Mouse (Mus musculus) lung, postnatal 10 days (tissue): ENCODE results near the gene Fam178b.

Source experiments
- DNase-seq: peaks from one replicate; pipeline ENCODE4 v3.0.0; 2021

The Fam178b gene

DNA sequence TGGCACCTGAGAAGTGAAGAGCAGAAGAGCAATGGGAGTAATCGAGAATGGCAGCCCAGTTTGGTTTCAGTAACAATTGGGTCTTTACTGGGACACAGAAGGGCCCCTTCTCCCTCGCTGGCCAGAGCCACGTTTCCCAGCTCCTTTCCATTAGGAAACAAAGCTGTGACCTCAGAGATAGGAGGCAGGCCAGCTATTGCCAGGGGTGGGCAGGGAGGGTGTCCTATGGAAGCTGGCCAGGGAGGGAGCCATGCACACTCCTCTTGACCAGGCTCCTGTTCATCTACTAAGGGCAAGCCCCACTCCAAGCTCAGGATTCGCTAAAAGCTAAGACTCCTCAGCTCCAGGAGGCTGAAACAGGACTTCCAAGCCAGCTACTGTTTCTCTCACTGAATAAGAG, 123.7 kb downstream of the Fam178b start:
- no peak for DNase-seq

DNA sequence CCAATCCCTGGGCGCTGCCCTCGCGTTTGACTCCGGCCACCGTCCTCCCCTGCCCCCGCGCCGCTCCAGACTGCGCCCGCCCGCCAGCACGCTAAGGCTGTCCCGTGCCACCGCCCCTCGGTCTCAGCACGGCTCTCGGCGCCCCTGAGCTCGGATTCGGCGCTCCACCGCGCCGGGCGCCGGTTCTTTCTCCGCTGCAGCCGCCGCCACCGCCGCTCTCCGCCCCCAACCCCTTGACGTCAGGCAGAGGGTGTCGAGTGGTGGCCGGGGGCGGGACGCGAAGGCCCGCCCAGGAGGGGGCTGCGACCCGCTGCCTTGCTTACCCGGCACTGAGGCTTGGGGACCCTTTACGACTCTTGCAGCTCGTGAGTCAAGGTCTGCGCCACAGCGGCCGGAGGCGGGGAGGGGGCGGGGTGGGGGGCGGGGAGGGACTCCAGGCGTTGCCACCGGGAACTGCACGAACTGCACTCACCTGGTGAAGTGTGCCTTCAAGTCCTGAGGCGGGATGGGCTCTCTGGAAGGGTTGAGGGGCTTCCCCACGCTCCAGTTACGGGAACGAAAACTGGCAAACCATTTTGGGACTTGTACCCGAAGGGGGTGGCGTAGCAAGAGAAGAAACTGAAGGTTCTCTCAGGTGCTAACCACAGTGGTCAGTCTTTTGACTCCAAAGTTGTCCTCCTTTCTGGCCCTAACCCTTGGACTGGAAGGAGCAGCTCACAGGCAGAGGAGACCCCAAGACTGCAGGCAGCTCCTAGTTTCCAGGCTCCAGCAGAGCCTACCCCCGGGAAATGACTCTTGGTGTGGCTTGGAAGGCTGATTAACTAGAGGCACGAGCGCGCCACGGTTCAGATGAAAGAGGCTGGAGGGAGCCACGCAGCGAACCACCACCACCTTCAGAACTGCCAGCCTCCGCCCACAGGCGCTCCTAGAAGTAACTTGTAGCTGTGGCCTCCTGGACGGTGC, 124.7 kb downstream of the Fam178b start, which contains the start of gene Sema4c:
Gene Sema4c, minus strand, starts transcription at position 319 of the 963 bp plus-strand sequence.
- DNase-seq = peak; percentile 87

DNA sequence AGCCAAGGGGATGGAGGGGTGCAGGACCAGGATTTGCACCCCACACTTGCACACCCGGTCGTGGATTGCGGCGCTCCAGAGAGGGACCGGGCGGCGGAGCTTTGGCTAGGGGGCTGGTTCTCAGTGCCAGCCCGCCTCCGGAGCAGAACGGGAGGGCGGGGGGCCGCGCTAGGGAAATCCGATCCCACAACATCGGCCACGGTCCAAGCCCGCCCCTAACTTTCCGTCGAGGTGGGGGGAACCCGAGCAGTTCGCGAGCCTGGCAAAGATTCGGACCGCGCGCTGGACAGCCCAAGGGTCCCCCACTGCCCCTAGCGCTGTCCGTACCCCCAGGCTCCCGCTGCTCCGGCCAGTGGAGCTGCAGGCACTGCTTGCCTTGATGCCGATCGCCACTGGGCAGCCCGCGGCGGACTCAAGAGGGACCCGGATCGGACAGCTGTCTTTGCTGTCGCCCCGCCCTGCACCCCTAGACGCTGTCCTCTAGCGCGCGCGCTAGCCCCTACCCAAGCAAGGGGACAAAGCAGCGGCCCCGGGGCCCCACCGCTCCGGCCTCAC, 125.4 kb downstream of the Fam178b start:
- peak; percentile 96 for DNase-seq

DNA sequence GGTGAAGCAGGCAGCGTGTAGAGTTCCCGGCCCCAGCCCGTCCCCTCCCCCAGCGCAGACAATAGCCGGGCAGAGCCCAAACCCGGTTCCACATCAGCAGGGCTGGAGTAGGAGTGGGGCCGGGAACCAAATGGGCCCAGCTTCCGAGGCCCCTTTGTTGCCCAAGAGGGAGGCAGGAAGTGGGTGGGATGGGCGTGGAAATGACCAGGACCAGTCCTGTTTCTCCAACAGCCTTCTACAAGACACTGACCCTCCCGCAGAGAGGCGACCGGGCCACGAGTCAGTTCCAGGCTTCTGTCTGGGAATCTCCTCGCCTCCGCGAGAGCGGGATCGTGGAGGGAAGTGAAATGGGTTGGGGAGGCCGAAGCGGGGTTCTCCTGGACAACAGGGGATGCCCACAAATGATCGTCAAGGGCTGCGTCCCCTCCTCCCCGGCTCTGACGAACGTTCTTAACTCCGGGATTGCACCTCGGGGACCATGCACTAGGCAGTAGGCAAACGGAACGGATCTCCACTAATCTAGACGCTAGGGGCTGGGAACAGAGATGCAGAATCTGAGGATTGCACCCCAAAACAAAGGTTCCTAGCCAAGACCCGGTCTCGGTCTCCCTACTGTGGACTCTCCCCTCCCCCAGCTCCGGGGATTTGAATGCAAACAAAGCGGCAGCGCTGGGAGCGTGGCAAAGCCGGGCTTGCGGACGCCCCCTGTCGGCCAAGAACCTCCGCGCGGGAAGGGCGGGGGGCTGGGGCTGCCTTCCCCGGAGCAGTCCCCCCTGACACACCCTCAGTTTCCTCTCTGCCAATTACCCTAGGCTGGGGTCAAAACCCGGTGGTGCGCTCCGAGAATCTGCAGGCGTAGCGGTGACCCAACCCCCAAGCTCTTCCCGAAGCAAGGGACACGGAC, 126.2 kb downstream of the Fam178b start:
- DNase-seq = peak; percentile 97

DNA sequence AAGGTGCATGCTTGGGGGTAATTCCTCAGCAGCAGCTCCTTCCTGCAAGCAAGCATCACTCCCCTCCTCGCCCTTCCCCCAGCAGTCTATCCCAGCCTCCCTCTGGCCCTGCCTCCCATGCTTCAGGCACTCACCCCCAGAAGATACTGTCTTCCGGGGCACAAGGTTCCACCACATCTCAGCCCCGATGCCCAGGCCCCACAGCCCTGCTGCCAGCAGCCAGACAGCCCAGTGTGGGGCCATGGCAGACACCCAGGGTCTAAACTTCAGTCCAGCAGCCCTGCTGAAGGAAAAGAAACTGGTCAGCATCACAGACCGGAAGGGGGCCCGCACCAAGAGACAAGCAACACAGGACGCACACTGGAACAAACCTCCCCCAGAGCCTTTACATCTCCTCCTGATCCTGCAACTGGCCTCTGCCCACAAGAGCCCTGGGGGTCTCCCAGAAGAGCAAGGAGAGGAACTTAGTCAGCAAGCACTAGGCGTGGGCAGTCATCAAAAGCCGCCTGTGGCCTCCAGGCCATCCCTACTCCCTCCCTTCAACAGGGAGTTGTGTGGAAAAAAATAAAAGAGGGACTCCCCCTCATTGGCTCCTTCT, 127.1 kb downstream of the Fam178b start:
- peak; percentile 60 for DNase-seq

- DNase-seq = peak; percentile 38
Measured at GRCm38 (mm10) chr1:36554633-36555399, 128.2 kb downstream of the Fam178b start.

GRCm38 (mm10) chr1:36552506-36552905, 130.5 kb downstream of the Fam178b start:
- no peak for DNase-seq

DNA sequence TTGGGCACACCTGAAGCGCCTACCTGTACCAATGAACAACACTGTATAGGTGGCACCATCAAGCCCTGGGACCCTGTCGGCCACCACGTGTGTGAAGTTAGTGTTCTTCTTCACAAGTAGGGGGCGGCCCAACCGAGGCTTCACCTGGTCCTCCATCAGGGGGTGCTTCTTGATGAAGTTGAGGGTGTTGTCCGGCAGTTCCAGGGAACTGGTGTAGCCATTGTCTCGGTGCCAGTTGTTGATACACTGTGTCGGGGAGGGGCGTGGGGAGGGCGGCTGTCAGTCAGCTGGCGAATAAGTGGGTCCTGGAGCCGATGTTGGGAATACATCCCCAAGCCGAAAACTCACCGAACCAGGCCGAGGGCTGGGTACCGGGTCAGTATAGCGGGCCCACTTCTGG, 131.1 kb downstream of the Fam178b start:
- no peak for DNase-seq

GRCm38 (mm10) chr1:36550075-36550863, 132.7 kb downstream of the Fam178b start:
- no peak for DNase-seq

GRCm38 (mm10) chr1:36549491-36549890, 133.5 kb downstream of the Fam178b start:
- DNase-seq = no peak

- DNase-seq = no peak
Measured at GRCm38 (mm10) chr1:36548771-36549170, 134.2 kb downstream of the Fam178b start.

GRCm38 (mm10) chr1:36547981-36548598, 134.9 kb downstream of the Fam178b start:
- peak; percentile 83 for DNase-seq

DNA sequence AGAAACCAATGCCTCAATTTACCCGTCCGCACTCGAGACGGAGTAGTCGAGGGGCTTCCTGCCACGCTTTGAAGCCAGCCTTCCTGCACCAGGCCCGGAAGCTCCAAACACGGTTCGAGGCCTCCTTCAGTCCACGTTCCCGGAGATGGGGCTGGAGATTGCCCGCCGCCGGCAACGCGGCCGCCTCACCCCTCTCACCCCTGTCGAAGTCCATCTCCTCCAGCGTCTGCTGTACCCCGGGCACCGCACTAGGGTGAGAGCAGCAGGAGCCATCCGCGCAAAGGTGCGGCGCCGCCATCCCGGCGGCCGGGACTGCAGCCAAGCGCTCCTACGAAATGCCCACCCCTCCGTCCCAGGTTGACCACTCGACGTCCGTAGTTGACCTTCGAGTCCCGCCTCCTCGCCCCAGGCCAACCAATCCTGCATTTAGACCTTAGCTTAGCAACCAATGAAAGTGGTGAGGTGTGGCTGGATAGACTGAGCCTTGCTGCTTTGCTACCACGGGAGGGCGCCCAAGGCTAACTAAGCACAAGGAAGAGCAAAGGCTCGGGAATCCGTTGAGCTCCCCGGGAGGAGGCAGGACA, 136.0 kb downstream of the Fam178b start, which contains the start of gene Ankrd39:
Gene Ankrd39, minus strand, starts transcription at position 558 of the 584 bp plus-strand sequence.
- peak; percentile 99 for DNase-seq

GRCm38 (mm10) chr1:36545845-36546600, 137.0 kb downstream of the Fam178b start:
- DNase-seq = peak; percentile 54

- DNase-seq = no peak
Measured at GRCm38 (mm10) chr1:36545382-36545781, 137.6 kb downstream of the Fam178b start.

DNA sequence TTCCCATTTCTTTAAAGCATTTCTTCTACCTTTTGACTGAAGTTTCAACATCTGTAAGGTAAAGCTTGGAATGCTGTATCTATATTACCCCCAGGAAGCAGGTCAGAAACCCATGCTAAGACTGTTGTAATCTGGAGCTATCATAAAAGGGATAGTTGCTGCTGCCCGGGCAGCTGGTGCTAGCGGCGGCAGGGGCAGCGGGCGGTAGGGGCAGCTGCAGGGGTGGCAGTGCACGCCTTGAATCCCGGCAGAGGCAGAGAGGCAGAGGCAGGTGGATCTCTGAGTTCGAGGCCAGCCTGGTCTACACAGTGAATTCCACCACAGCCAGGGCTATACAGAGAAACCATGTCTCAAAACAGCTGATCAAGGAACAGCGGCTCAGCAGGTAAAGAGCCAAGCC, 140.1 kb downstream of the Fam178b start:
- DNase-seq = no peak

DNA sequence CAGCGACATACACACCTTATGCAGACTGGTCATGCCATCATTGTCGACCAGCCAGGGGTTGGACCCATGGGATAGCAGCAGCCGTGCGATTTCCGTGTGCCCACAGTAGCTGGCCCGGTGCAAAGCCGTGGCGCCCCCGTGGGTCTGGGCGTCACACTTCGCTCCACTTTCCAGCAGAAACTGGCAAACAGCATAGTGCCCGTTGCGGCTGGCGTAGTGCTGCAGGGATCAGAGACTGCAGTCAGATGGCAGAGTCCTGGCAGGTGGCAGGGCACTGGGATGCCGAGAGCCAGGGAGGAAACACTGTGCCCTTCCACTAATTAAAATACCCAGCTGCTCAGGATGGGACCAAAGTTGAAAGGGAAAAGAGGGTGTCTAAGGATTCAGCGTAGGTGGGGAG, 141.1 kb downstream of the Fam178b start:
- DNase-seq = no peak

DNA sequence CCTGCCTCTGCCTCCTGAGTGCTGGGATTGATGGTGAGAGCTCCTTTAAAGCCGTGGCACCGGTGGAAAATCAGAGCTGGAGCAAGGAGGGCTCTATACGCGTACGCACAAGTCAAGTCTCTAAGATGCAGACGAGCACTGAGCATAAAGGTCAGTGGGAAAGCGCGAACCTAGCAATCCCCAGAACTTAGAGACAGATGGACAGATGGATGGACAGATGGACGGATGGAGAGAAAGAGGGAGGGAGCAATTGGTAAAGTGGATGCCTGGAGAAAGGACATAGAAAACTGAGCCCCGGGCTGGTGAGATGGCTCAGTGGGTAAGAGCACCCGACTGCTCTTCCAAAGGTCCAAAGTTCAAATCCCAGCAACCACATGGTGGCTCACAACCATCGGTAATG, 142.2 kb downstream of the Fam178b start:
- DNase-seq = no peak

GRCm38 (mm10) chr1:36540132-36540531, 142.9 kb downstream of the Fam178b start:
- DNase-seq = no peak
